Mouse (Mus musculus) gastrocnemius, postnatal 25 days (tissue): ENCODE data around the gene Fscn2. TPM values are rescaled to one million over a fixed set of nuclear protein-coding genes. Genes with fewer than 3 reads are reported as not detected.
"Not testable (repeated sequence)": the region's sequence is repeated elsewhere in the genome, so short reads cannot be mapped to it uniquely, and the experiment has no call there.

ENCODE experiments used
- DNase-seq: peaks from one replicate; pipeline ENCODE4 v3.0.0; 2022
- microRNA-seq, 2 experiments: library from miRNA; unstranded; fragments of <30 nt; microRNA quantifications; one replicate each; pipeline ENCODE4 v1.2.0; 2021; ENCODE audit warnings: borderline replicate concordance in 2 of 2
- total RNA-seq, 2 experiments: library from RNA; stranded (reverse); gene quantifications; 1 replicate in 1 of 2; 2 replicates in 1 of 2; pipeline ENCODE4 v1.2.3; 2021

Gene Fscn2
- total RNA-seq, 2 experiments from 2014 or later, result 0.29 to 0.31 TPM

GRCm38 (mm10) chr11:120397602-120398001 lies 36.3 kb downstream of the Fscn2 start:
- DNase-seq, result no peak

- DNase-seq, result no peak
These were observed 38.0 kb downstream of the Fscn2 start for GRCm38 (mm10) chr11:120399319-120399718.

GRCm38 (mm10) chr11:120404814-120405213 lies 43.5 kb downstream of the Fscn2 start:
- no peak for DNase-seq

- DNase-seq, result no peak
These were observed 44.5 kb downstream of the Fscn2 start for GRCm38 (mm10) chr11:120405867-120406266.

- no peak for DNase-seq
These were observed 45.1 kb downstream of the Fscn2 start for GRCm38 (mm10) chr11:120406445-120406844.

- DNase-seq, result not testable (repeated sequence)
These were observed 52.3 kb downstream of the Fscn2 start for GRCm38 (mm10) chr11:120413621-120414020.

Small RNAs within 50 kb of the gene (microRNA-seq; reads per million reads assigned to microRNA genes)
- gene Gm23419 (0 reads per million in 2 experiments), gene Mir6935 (0 to 0.26 reads per million in 2 experiments)

Other genes starting within 250 kb of the Fscn2 start
- 10 to 100 TPM; 43.8 to 57.6 TPM for gene Slc38a10, start 210.2 kb upstream of the Fscn2 start, total RNA-seq
- 1 to 10 TPM; 3.2 to 4.7 TPM for gene Bahcc1, start 128.6 kb upstream of the Fscn2 start, total RNA-seq
- gene Actg1, start 13.0 kb upstream of the Fscn2 start, total RNA-seq, result 100 to 1,000 TPM; 236 to 249 TPM
- gene Faap100, start 17.2 kb downstream of the Fscn2 start, total RNA-seq, result 10 to 100 TPM; 14.0 to 16.5 TPM
- 10 to 100 TPM; 67.9 to 72.7 TPM for gene Nploc4, start 76.2 kb downstream of the Fscn2 start, total RNA-seq
- gene Tspan10, start 81.1 kb downstream of the Fscn2 start, total RNA-seq, result 1 to 10 TPM in 1 of 2 experiments, under 1 TPM in 1; 0.54 to 1.1 TPM
- under 1 TPM in 1 of 2 experiments, not detected in 1; 0.83 TPM for gene Pde6g, start 92.0 kb downstream of the Fscn2 start, total RNA-seq
- gene Oxld1, start 96.5 kb downstream of the Fscn2 start, total RNA-seq, result 10 to 100 TPM; 23.3 to 25.0 TPM
- 1 to 10 TPM; 5.8 to 7.6 TPM for gene Ccdc137, start 96.6 kb downstream of the Fscn2 start, total RNA-seq
- 1 to 10 TPM; 5.2 to 9.1 TPM for gene Arl16, start 106.1 kb downstream of the Fscn2 start, total RNA-seq
- gene Mrpl12, start 123.1 kb downstream of the Fscn2 start, total RNA-seq, result 100 to 1,000 TPM; 156 to 166 TPM
- 1 to 10 TPM; 3.2 to 8.7 TPM for gene Slc25a10, start 130.3 kb downstream of the Fscn2 start, total RNA-seq
- gene Gcgr, start 169.2 kb downstream of the Fscn2 start, total RNA-seq, result under 1 TPM in 1 of 2 experiments, not detected in 1; 0.31 TPM
- 10 to 100 TPM; 21.4 to 23.7 TPM for gene Mcrip1, start 188.2 kb downstream of the Fscn2 start, total RNA-seq
- gene Ppp1r27, start 189.6 kb downstream of the Fscn2 start, total RNA-seq, result 100 to 1,000 TPM in 1 of 2 experiments, 10 to 100 TPM in 1; 92.3 to 377 TPM
- gene P4hb, start 211.7 kb downstream of the Fscn2 start, total RNA-seq, result 100 to 1,000 TPM; 192 to 198 TPM
- 10 to 100 TPM; 80.1 to 95.2 TPM for gene Arhgdia, start 220.1 kb downstream of the Fscn2 start, total RNA-seq
- gene Alyref, start 236.8 kb downstream of the Fscn2 start, total RNA-seq, result 10 to 100 TPM; 39.1 to 40.5 TPM
- 10 to 100 TPM; 50.7 to 51.6 TPM for gene Anapc11, start 236.9 kb downstream of the Fscn2 start, total RNA-seq
- not detected for gene Npb, start 246.9 kb downstream of the Fscn2 start, total RNA-seq